Mouse (Mus musculus) spleen, adult 2 months (tissue): ENCODE measurements at regions not wholly inside any gene's neighbourhood (a gene's known extent, or its start where the extent isn't known, plus 50 kb on each side); places are given as distances from the start of the nearest gene placed in this dataset.

Experiments
- DNase-seq, 2 experiments: peaks; one replicate each; pipeline versions ENCODE4 v3.0.0 to v3.0.0-alpha.2; 2012 to 2021; ENCODE audit warnings: low spot score in 2 of 2, low read depth in 1 of 2
- H3K27ac ChIP-seq: fragments of 200-500 bp; 2 replicates; pipeline ENCODE4 v1.5.1; 2012; ENCODE audit warnings: low read length, inconsistent platforms; ENCODE audit not compliant: insufficient read depth
- H3K27me3 ChIP-seq: fragments of 200-500 bp; 2 replicates; pipeline ENCODE4 v1.6.1; 2012; ENCODE audit warnings: mild to moderate bottlenecking, moderate library complexity, low read length, inconsistent platforms; ENCODE audit not compliant: control insufficient read depth, insufficient read depth
- H3K36me3 ChIP-seq: fragments of 200-500 bp; 2 replicates; pipeline ENCODE4 v1.6.1; 2012; ENCODE audit warnings: mild to moderate bottlenecking, low read length, inconsistent platforms; ENCODE audit not compliant: control insufficient read depth, insufficient read depth
- H3K4me1 ChIP-seq: fragments of 200-500 bp; 2 replicates; pipeline ENCODE4 v1.6.1; 2011; ENCODE audit warnings: inconsistent platforms; ENCODE audit not compliant: control insufficient read depth, insufficient read depth, insufficient read length
- H3K4me3 ChIP-seq: fragments of 200-500 bp; 2 replicates; pipeline ENCODE4 v1.5.1; 2011; ENCODE audit warnings: mild to moderate bottlenecking, inconsistent platforms; ENCODE audit not compliant: insufficient read depth, insufficient read length; ENCODE audit errors: extremely low read depth
- CTCF ChIP-seq: fragments of 200-500 bp; IDR thresholded peaks from 2 replicates; pipeline ENCODE4 v1.5.1; 2011; ENCODE audit warnings: mild to moderate bottlenecking, inconsistent platforms; ENCODE audit not compliant: insufficient read depth, insufficient read length, insufficient replicate concordance; ENCODE audit errors: extremely low read depth
- POLR2A ChIP-seq: fragments of 200-500 bp; IDR thresholded peaks from 2 replicates; pipeline ENCODE4 v1.6.1; 2011; ENCODE audit warnings: low read depth, low read length, inconsistent platforms
- WGBS: fragments of 180-500 bp; shearing (Covaris S2); methylation state at CpG from one replicate; pipeline ENCODE4 v1.1.7; 2018; 5-methylcytosine and 5-hydroxymethylcytosine counted together

DNA sequence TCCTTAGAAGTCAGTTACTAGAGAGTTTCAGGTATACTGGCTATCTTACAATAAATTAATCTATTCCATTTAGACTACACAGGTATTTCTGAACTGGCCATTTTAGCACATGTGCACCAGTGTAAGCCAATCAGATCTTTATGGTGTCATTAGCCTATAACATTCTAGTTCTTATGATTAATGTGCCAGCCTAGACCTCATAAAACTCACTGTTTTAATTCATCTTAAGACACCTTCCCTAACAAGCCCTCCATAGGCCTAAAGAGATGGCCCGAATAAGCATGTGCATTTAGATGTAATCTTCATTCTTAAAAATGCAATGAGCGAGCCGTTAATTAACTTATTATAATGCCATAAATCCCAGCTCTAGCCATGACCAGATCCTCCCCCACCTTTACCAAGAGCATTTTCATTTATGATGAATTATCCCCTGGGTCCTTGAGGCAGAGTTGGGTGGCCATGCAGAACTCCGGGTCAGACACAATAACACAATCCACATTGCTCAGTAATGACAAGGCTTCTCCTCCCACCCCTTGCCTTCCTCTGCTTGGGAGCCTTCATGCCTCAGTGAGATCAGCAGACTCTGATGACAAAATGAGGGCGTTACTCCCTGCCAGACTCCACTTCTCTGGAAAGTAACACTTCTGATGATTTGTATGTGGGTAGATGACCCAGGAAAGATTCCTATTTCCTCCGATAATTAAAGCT lies 311.6 kb upstream of the Pkn2 start:
- Histone ChIP-seq H3K4me3 (no peak overlapping the region), H3K27ac (no peak overlapping the region), H3K27me3 (no peaks in the 10 kb centered on the region), H3K4me1 (no peaks in the 10 kb centered on the region), H3K36me3 (no peaks in the 10 kb centered on the region)
- no peak for TF ChIP-seq POLR2A
- no peak for TF ChIP-seq CTCF
- DNase-seq = no peak
- WGBS = 87% methylated on average over 6 of the region's 6 CpGs

GRCm38 (mm10) chr3:143188931-143189330 lies 307.1 kb upstream of the Pkn2 start:
- Histone ChIP-seq H3K4me3 (no peak overlapping the region), H3K27me3 (no peaks in the 10 kb centered on the region), H3K27ac (no peak overlapping the region), H3K4me1 (no peaks in the 10 kb centered on the region), H3K36me3 (no peaks in the 10 kb centered on the region)
- TF ChIP-seq POLR2A = no peak
- no peak for TF ChIP-seq CTCF
- WGBS = 73% methylated on average over 7 of the region's 7 CpGs
- no peak for DNase-seq

GRCm38 (mm10) chr3:143173971-143174370 lies 292.2 kb upstream of the Pkn2 start:
- DNase-seq = no peak

DNA sequence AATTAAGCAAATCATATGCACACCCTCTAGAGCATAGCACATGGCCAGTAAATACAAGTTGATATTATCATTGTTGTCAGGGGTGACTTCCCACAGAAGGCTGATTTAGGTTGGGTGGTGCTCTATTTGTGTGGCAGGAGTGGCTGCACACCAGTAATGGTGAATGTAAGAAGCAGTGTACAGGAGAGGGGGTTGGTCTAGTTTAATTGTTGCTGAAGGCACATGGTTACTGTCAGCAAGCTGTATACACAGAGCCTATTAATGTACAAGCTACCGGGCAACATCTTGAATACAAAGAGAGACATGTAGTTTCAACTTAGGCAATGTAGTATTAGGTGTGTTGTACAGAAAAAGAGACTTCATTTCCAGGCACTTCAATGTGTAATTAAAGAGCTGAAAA lies 280.6 kb upstream of the Pkn2 start:
- 95% methylated on average over 1 of the region's 1 CpGs for WGBS
- H3K27me3 ChIP-seq = no peaks in the 10 kb centered on the region
- no peak overlapping the region for H3K27ac ChIP-seq
- TF ChIP-seq CTCF = no peak
- TF ChIP-seq POLR2A = no peak
- no peaks in the 10 kb centered on the region for H3K36me3 ChIP-seq
- no peak for DNase-seq
- H3K4me1 ChIP-seq = no peaks in the 10 kb centered on the region
- H3K4me3 ChIP-seq = no peak overlapping the region

More at GRCm38 (mm10) chr3:143173971-143174370, 292.2 kb upstream of the Pkn2 start:
- no peak for TF ChIP-seq POLR2A
- TF ChIP-seq CTCF = no peak
- no peak overlapping the region for H3K4me3 ChIP-seq
- no peaks in the 10 kb centered on the region for H3K36me3 ChIP-seq
- WGBS = 87% methylated on average over 4 of the region's 4 CpGs
- no peaks in the 10 kb centered on the region for H3K4me1 ChIP-seq
- no peak overlapping the region for H3K27ac ChIP-seq
- no peaks in the 10 kb centered on the region for H3K27me3 ChIP-seq

DNA sequence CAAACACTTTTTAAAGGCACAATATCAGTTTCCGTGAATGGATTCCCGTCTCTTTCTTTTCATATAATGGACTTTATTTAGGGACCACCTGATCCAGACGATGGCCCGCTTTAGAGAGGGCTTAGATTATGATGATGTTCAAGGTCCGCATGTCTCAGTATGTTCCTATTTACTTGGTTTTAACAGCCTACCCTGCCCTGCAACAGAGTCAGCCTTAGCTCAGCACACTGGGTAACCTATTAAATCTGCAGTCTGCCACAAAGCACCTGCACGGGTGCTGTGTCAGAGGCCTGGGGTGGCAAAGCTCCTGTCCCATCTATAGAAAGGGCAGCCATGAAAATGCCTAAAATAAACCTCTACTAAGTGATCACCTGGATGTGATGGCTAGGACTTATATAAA lies 280.2 kb upstream of the Pkn2 start:
- Histone ChIP-seq H3K27me3 (no peaks in the 10 kb centered on the region), H3K27ac (no peak overlapping the region), H3K4me1 (no peaks in the 10 kb centered on the region), H3K36me3 (no peaks in the 10 kb centered on the region), H3K4me3 (no peak overlapping the region)
- no peak for DNase-seq
- no peak for TF ChIP-seq CTCF
- TF ChIP-seq POLR2A = no peak
- WGBS = 94% methylated on average over 6 of the region's 6 CpGs

DNA sequence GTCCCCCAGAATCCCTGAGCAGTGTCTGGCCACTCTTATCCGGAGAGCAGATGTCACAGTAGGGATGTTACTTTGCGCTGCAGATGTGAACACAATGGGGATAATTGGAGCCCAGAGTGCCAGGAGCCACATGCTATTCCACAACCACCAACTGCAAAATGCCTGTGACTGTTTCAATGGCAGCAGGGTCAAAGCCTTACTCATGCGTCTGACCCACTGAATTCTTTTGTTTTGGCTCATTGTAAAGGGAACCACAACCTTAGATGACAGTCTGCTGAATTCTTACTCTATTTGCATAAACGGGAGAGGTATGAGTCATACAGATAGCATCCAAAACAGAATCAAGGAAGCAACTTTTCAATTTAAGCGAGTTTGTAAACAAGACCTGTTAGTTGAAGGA lies 276.8 kb upstream of the Pkn2 start:
- no peak for TF ChIP-seq POLR2A
- TF ChIP-seq CTCF = no peak
- H3K4me1 ChIP-seq = no peaks in the 10 kb centered on the region
- WGBS = 70% methylated on average over 5 of the region's 5 CpGs
- H3K36me3 ChIP-seq = no peaks in the 10 kb centered on the region
- no peak overlapping the region for H3K4me3 ChIP-seq
- H3K27me3 ChIP-seq = no peaks in the 10 kb centered on the region
- no peak for DNase-seq
- H3K27ac ChIP-seq = no peak overlapping the region

DNA sequence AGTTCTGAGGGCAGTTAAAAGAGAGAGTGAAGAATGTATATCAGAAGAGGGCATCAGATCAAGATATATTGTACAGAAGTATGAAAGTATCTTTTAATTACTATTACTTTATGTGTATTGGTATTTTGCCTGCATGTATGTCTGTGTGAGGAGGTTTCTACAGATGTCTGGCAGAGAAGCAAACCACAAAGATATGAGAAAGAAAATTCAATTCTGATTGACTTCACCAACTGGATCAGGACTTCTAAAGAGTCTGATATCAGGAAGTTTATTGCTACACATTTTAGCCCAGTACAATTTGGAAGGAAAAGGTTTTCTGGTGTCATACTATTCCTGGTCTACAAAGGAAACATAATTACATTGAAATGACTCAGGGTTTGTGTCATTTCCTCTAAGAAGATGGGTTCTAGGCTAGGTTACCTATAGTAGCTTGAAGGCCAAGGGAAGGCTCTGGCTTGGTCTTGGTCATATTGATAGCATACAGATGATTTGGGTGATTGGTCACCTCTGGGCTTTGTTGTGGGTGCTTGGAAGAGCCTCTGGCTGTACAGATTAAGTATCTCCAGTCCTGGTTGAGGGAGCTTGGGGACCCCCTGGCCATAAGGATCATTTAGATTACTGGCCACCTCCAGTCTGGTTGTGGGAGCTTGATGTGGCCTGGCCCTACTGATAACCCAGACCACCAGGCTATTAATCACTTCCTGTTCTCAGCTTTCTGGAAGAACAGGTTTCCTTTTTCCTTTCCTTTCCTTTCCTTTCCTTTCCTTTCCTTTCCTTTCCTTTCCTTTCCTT lies 275.1 kb upstream of the Pkn2 start:
- H3K4me3 ChIP-seq = no peak overlapping the region
- H3K4me1 ChIP-seq = no peaks in the 10 kb centered on the region
- DNase-seq = no peak
- TF ChIP-seq CTCF = no peak
- no peak for TF ChIP-seq POLR2A
- H3K27me3 ChIP-seq = no peaks in the 10 kb centered on the region
- H3K27ac ChIP-seq = no peak overlapping the region
- no peaks in the 10 kb centered on the region for H3K36me3 ChIP-seq
